Mouse (Mus musculus): Measurements from ENCODE around the gene Gstt2. TPM values are rescaled to one million over a fixed set of nuclear protein-coding genes. Genes with fewer than 3 reads are reported as not detected.
A peak's percentile ranks its signal among the peaks of the same experiment; 100 is the strongest.
"Not testable (repeated sequence)": the region's sequence is repeated elsewhere in the genome, so short reads cannot be mapped to it uniquely, and the experiment has no call there.

The Gstt2 gene
- polyA plus RNA-seq, 1 experiment from 2014 or later, result 33.9 TPM

DNA sequence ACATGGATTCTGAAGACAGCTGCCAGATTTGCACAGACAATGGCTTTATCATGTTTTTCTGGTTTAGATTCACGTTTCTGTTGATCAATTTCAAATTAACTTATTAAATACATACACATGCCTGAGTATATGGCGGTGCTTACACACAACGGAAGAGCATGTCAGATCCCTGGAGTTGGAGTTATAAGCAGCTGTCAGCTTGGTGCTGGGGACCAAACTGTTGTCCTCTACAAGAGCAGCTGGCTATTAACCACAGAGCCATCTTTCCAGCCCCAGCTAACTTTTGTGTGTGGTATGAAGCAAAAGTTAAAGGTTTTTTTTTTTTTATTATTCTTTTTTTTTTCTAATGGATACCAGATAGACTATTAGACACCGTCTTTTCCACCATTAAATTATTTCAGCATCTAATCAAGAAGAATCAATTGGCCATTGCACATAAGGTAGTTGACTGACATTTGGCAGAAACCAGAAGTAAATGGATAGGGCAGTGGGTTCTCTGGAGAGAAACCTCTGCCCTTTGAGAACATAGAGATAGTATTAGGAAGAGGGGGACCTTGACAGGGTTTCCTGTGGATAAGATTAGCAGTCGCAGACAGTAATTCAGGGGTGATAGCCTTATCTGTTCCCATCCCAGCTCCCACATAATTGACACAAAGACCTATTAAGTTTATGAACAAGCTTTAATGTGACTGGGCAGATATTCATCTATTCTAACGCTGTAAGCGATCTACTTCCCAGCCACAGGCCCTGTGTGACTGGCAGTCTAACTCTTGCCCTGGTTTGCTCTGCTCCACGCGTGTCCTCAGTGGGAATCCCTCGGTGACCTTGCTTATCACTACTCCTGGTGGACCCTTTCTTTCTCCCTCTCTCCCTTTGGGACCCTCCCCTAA is 35.0 kb upstream of the Gstt2 start:
- no peak for ATAC-seq
- Histone ChIP-seq H3K4me3 (peak overlapping the region; percentile 47), H3K9me3 (replicated peaks) (no peaks in the 10 kb centered on the region), H3K36me3 (no peaks in the 10 kb centered on the region), H3K4me1 (peaks cover 15% of the 10 kb centered on the region), H3K27me3 (replicated peaks) (peaks cover 4% of the 10 kb centered on the region; the same call in 1 of the 2 replicates), H3K4me2 (peak overlapping the region; percentile 73), H3K27ac (no peak overlapping the region), H3K9ac (peak overlapping the region; percentile 29)
- 30% methylated on average over 10 of the region's 10 CpGs for WGBS (ENCODE audit: insufficient replicate concordance)

- H3K9me3 ChIP-seq (replicated peaks), result no peaks in the 10 kb centered on the region
- no peak overlapping the region for H3K9ac ChIP-seq
- H3K4me3 ChIP-seq, result no peak overlapping the region
- peaks cover 22% of the 10 kb centered on the region for H3K36me3 ChIP-seq
- 64% methylated on average over 5 of the region's 5 CpGs for WGBS (ENCODE audit: insufficient replicate concordance)
- H3K4me2 ChIP-seq, result no peak overlapping the region
- peaks cover 41% of the 10 kb centered on the region for H3K4me1 ChIP-seq
- H3K27ac ChIP-seq, result no peak overlapping the region
- no peak for ATAC-seq
- H3K27me3 ChIP-seq (replicated peaks), result 0 out of 2 replicates have a peak, but pooled peaks cover 2% of the 10 kb centered on the region
These were observed 24.4 kb upstream of the Gstt2 start for GRCm38 (mm10) chr10:75861587-75861986.

GRCm38 (mm10) chr10:75860746-75861145 is 23.5 kb upstream of the Gstt2 start:
- H3K9me3 ChIP-seq (replicated peaks), result no peaks in the 10 kb centered on the region
- peaks cover 41% of the 10 kb centered on the region for H3K4me1 ChIP-seq
- ATAC-seq, result no peak
- H3K27ac ChIP-seq, result peak overlapping the region; percentile 17
- peak overlapping the region; percentile 90 for H3K4me2 ChIP-seq
- 44% methylated on average over 7 of the region's 7 CpGs for WGBS (ENCODE audit: insufficient replicate concordance)
- H3K4me3 ChIP-seq, result no peak overlapping the region
- H3K36me3 ChIP-seq, result peaks cover 26% of the 10 kb centered on the region
- no peaks in the 10 kb centered on the region for H3K27me3 ChIP-seq (replicated peaks)
- H3K9ac ChIP-seq, result no peak overlapping the region

- Histone ChIP-seq H3K4me1 (peaks cover 41% of the 10 kb centered on the region), H3K36me3 (peaks cover 26% of the 10 kb centered on the region), H3K27ac (peak within 1 kb of the TSS; percentile 89), H3K4me3 (peak within 1 kb of the TSS; percentile 76), H3K4me2 (peak within 1 kb of the TSS; percentile 90), H3K9ac (peak within 1 kb of the TSS; percentile 85)
- WGBS (ENCODE audit: insufficient replicate concordance), result under 1% methylated on average over 46 of the region's 46 CpGs
- not testable (repeated sequence) for H3K9me3 ChIP-seq (replicated peaks); H3K27me3 ChIP-seq (replicated peaks)
- peak; percentile 94 for ATAC-seq
These were observed 22.7 kb upstream of the Gstt2 start, which contains the start of gene Mif for GRCm38 (mm10) chr10:75859786-75860470. Gene Mif (minus strand): TSS chr10:75860240.

GRCm38 (mm10) chr10:75859107-75859746 is 22.0 kb upstream of the Gstt2 start:
- Histone ChIP-seq H3K4me1 (peaks cover 41% of the 10 kb centered on the region), H3K9ac (peak overlapping the region; percentile 85), H3K4me3 (peak overlapping the region; percentile 76), H3K36me3 (peaks cover 26% of the 10 kb centered on the region), H3K4me2 (peak overlapping the region; percentile 90), H3K9me3 (replicated peaks) (no peaks in the 10 kb centered on the region), H3K27ac (peak overlapping the region; percentile 89), H3K27me3 (replicated peaks) (no peaks in the 10 kb centered on the region)
- peak; percentile 33; the same call in 1 of the 2 replicates for ATAC-seq
- 1% methylated on average over 27 of the region's 27 CpGs for WGBS (ENCODE audit: insufficient replicate concordance)

DNA sequence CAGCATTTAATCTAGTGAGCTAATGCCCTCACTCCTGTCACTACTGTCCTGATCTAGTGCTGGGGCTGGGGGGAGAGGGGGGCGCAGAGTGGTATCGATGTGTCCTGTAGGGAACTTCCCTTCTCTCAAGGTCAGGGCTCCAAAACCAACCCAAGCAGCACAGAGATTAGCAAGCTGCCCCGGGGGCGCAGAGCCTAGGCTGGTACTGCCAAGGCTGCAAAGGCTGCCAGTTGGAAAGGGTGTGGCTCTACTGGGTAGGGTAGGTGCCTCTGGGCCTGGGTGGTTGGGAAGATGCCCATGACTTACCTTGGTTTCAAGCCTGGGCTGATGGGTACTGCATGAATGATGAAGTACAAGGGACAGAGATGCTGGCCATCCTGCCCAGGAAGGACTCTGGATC is 20.4 kb upstream of the Gstt2 start:
- no peak overlapping the region for H3K4me2 ChIP-seq
- 87% methylated on average over 4 of the region's 4 CpGs for WGBS (ENCODE audit: insufficient replicate concordance)

GRCm38 (mm10) chr10:75856976-75857375 is 19.8 kb upstream of the Gstt2 start:
- no peak overlapping the region for H3K4me3 ChIP-seq
- H3K4me2 ChIP-seq, result no peak overlapping the region
- H3K9me3 ChIP-seq (replicated peaks), result no peaks in the 10 kb centered on the region
- no peak overlapping the region for H3K9ac ChIP-seq
- no peak overlapping the region for H3K27ac ChIP-seq
- WGBS (ENCODE audit: insufficient replicate concordance), result 75% methylated on average over 3 of the region's 3 CpGs
- H3K36me3 ChIP-seq, result peaks cover 26% of the 10 kb centered on the region
- peaks cover 46% of the 10 kb centered on the region for H3K4me1 ChIP-seq
- H3K27me3 ChIP-seq (replicated peaks), result peaks cover 4% of the 10 kb centered on the region; the same call in 1 of the 2 replicates
- ATAC-seq, result no peak

More for the DNA sequence above, 20.4 kb upstream of the Gstt2 start:
- Histone ChIP-seq H3K4me1 (peaks cover 44% of the 10 kb centered on the region), H3K27ac (no peak overlapping the region), H3K9me3 (replicated peaks) (no peaks in the 10 kb centered on the region), H3K36me3 (peaks cover 26% of the 10 kb centered on the region), H3K27me3 (replicated peaks) (no peaks in the 10 kb centered on the region), H3K9ac (0 out of 2 replicates have a peak overlapping the region, but pooled peaks have one; percentile 15), H3K4me3 (no peak overlapping the region)
- ATAC-seq, result no peak

DNA sequence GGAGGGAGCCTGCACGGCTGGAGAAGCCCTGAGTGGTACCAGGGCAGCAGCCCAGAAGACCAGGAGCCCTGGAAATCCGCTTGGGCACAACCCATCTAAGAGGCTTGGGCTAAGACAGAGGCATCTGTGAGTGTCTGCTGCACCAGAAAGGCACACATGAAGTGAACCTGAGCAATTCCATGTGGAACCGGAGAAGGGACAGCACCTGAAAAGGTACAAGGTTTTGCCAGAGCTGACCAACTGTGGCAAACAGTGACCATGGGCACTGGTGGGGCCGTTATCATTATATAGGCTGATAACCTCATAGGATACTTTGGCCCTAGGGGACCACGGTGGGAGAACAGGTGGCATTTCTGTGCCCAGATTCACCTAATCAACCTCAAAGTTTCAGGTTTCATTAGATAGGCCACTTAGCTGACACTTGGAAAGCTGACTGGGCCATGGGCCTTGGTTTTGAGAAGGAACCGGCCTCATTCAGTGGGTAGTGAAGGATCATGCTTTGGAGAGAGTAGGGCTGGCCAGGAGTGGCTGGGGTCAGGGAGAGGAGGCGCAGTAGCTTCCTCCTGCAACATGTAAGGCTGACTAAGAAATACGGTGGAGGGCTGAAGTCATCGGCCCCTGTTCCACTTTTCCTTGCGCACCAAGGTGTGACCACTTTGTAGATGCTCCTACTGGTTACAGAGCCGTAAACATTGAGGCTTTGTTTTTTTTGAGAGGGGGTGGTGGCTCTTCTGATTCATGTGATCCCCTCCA is 19.1 kb upstream of the Gstt2 start:
- H3K36me3 ChIP-seq, result peaks cover 26% of the 10 kb centered on the region
- ATAC-seq, result no peak
- H3K4me3 ChIP-seq, result no peak overlapping the region
- no peak overlapping the region for H3K4me2 ChIP-seq
- 75% methylated on average over 11 of the region's 11 CpGs for WGBS (ENCODE audit: insufficient replicate concordance)
- peaks cover 10% of the 10 kb centered on the region; the same call in 1 of the 2 replicates for H3K27me3 ChIP-seq (replicated peaks)
- H3K9me3 ChIP-seq (replicated peaks), result no peaks in the 10 kb centered on the region
- H3K4me1 ChIP-seq, result peaks cover 46% of the 10 kb centered on the region
- no peak overlapping the region for H3K9ac ChIP-seq
- no peak overlapping the region for H3K27ac ChIP-seq

- no peak overlapping the region for H3K9ac ChIP-seq
- no peaks in the 10 kb centered on the region for H3K9me3 ChIP-seq (replicated peaks)
- no peak overlapping the region for H3K4me3 ChIP-seq
- 83% methylated on average over 15 of the region's 15 CpGs for WGBS (ENCODE audit: insufficient replicate concordance)
- peaks cover 18% of the 10 kb centered on the region; the same call in 1 of the 2 replicates for H3K27me3 ChIP-seq (replicated peaks)
- no peak overlapping the region for H3K4me2 ChIP-seq
- H3K27ac ChIP-seq, result no peak overlapping the region
- H3K4me1 ChIP-seq, result peaks cover 39% of the 10 kb centered on the region
- no peak for ATAC-seq
- H3K36me3 ChIP-seq, result peaks cover 26% of the 10 kb centered on the region
These were observed 18.3 kb upstream of the Gstt2 start for GRCm38 (mm10) chr10:75855416-75855981.

DNA sequence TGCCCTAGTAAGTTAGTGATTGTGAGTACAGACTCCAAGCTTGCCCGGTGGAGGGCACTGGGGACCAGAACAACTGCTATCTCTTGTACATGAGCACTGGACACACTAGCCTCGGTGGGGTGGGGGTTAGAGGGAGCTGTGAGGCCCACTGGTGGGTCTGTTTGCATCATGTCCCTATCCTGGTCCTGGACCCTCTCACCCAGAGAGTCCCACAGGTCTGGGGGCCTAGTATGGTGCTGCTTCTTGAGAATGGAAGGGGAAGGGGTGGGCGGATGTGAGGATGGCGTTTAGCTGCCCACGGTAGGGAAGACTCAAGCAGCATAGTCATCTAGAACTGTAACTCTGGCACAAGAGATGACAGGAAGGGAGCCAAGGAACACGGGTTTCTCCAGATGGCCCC is 17.6 kb upstream of the Gstt2 start:
- Histone ChIP-seq H3K27ac (0 out of 2 replicates have a peak overlapping the region, but pooled peaks have one; percentile 14), H3K4me3 (no peak overlapping the region), H3K9me3 (replicated peaks) (no peaks in the 10 kb centered on the region), H3K36me3 (peaks cover 26% of the 10 kb centered on the region), H3K4me2 (no peak overlapping the region), H3K4me1 (peaks cover 35% of the 10 kb centered on the region), H3K9ac (no peak overlapping the region), H3K27me3 (replicated peaks) (peaks cover 24% of the 10 kb centered on the region; the same call in 1 of the 2 replicates)
- ATAC-seq, result no peak
- WGBS (ENCODE audit: insufficient replicate concordance), result 74% methylated on average over 6 of the region's 6 CpGs

DNA sequence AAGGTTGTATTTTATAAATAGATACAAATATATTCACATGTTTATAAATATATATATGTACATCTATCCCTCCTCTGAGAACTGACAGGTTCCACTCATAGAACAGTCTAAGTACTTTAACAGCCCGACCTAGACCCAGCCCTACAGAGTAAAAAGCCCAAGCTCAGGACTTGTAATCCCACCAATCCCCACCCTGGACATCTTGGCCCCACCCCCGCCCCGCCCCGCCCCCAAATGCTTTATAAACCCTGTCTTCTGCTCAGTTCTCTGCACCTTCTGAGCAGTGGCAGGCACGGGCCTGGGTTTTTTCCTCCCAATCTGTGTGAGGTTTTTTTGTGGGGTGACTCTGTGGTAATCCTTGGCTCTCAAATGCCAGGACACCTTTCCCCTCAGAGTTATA is 16.9 kb upstream of the Gstt2 start:
- ATAC-seq, result 0 out of 2 replicates have a peak, but pooled peaks have one; percentile 35
- 45% methylated on average over 5 of the region's 5 CpGs for WGBS (ENCODE audit: insufficient replicate concordance)

More for the DNA sequence above, 16.9 kb upstream of the Gstt2 start:
- H3K27ac ChIP-seq, result no peak overlapping the region
- peaks cover 30% of the 10 kb centered on the region for H3K4me1 ChIP-seq
- peaks cover 26% of the 10 kb centered on the region for H3K36me3 ChIP-seq
- H3K4me2 ChIP-seq, result no peak overlapping the region
- H3K27me3 ChIP-seq (replicated peaks), result peaks cover 24% of the 10 kb centered on the region; the same call in 1 of the 2 replicates
- H3K9ac ChIP-seq, result no peak overlapping the region
- H3K9me3 ChIP-seq (replicated peaks), result no peaks in the 10 kb centered on the region
- H3K4me3 ChIP-seq, result no peak overlapping the region
